Mouse (Mus musculus) right cerebral cortex, adult 18-20 months (tissue): ENCODE results near the gene Dennd1b.

Source experiments
- DNase-seq: peaks from one replicate; pipeline ENCODE4 v3.0.0; 2022; ENCODE audit warnings: mixed read lengths

Gene Dennd1b

GRCm38 (mm10) chr1:138963868-138964458, 728 bp downstream of the Dennd1b start:
- peak; percentile 20 for DNase-seq

- no peak for DNase-seq
These were observed 1.8 kb downstream of the Dennd1b start for GRCm38 (mm10) chr1:138965069-138965468.

DNA sequence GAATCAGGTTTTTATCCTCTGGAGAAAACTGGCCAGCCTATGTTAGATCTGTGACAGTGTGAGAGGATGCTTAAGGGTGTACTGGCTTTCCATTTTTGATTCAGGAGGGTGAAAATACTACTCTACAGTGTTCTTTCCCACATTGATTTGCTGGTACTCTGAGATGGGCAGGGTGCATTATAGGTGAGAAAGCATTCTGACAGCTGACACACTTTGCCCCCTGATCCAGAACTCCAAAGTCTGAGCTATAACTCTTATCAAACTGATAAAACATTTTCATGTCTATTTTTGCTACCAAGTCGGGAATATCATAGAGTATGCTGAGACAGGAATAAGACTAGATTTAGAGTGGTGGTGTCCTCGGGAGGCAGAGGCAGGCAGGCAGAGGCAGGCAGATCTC, 2.3 kb downstream of the Dennd1b start:
- no peak for DNase-seq

DNA sequence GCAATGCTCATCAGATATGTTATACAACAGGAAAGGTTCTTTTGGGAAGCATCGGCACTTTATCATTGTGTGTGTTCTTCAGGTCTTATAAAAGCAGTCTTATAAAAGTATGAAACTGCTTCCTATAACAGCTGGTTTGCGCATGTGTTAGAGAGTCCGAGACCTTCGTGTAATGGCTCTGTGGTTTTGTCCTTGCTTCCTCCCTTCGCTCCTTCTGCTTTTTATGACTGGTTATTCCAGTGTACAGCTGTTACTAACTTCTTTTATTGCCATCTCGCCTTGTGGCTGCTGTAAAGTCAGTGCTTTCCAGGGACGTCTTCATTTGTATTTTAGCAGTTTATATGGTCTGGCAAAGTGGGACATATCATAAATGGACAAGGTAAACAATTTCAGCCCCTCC, 4.2 kb downstream of the Dennd1b start:
- DNase-seq = no peak

DNA sequence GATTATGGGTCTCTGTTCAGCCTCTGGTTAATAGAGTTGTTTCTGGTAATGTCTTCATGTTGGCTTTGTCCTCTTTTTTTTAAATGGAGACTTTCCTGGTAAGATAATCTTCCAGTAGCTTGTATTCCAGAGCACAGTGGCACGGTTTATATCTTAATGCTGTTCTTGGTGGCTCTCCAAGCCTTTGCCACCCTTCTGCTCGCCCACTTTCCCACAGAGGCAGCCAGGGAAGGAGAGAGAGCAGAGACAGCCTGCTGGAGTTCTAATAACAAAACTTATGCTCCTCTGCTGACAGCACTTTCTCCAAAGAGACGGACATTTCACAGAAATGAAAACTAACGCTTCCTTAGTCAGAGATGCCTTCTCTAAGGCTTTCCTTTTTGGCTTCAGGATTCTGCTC, 6.8 kb downstream of the Dennd1b start:
- peak; percentile 69 for DNase-seq

DNA sequence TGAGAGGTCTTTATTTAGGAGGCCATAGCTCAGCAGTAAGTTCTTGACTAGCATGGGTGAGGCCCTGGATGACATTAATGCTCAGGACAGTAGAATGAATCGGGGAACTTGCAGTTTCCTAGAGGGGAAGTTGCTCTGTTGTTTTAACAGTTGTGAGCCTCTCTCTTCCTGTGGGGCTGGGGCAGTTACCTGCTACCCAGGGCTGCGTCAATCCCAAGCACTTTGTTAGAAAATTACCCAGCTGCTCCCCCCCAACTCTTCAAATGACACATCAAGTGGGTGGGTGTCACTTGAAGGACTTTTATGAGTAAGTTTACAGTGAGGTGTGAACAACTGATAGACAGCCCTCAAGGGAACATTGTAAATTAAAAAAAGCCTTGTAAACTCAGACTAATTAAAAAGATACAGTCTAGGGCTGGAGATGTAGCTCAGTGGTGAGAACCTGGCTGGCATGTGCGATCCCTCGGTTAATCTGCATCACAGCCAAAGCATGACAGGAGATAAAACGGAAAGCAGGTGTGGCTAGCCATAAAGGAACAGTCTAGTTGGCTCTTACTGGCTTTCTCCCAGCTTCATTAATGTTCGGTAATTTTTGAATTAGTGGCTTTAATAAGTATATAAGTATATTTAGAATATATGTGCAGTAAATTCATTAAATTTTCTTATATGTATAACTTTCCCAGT, 10.4 kb downstream of the Dennd1b start:
- DNase-seq = no peak

- no peak for DNase-seq
These were observed 11.6 kb downstream of the Dennd1b start for GRCm38 (mm10) chr1:138974836-138975235.

GRCm38 (mm10) chr1:138975945-138976344, 12.7 kb downstream of the Dennd1b start:
- no peak for DNase-seq

GRCm38 (mm10) chr1:138982203-138982602, 19.0 kb downstream of the Dennd1b start:
- no peak for DNase-seq

GRCm38 (mm10) chr1:138982611-138983010, 19.4 kb downstream of the Dennd1b start:
- no peak for DNase-seq

DNA sequence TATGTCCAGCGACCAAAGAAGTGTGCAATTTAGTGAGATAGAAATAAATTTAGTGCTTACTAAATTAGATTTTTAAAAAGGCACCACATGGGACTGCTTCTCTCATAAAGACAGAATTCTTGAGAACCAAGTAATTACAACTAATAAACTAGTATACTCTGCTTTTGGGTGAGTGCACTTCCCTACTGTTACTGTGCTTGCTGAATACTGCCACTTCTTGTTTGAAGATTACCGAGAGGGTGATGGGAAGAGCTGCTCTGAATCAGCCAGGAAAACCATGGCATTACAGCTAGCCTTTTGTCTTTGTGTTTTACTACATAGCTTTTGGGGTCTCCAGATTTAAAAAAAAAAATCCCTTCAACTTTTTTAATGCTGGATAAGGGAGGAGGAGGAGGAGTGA, 19.8 kb downstream of the Dennd1b start:
- no peak for DNase-seq

DNA sequence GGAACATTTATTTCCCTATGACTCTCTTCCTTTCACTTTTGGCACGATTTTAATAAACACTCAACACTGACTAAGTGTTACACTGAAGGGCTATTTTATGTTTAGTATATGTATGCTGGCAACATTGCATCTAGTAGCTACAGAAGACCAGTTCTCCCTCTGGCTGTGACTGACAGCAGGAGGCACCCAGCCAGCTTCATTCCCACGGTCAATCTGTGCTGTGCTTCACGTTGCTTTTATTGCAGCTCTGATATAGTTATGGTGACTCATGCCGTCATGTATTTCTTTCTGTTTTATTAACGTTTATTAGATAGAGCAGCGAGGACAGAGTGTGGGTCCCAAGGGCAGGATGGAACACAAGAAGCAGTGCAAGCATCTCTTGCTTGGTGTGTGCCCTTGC, 20.2 kb downstream of the Dennd1b start:
- DNase-seq = peak; percentile 75

DNA sequence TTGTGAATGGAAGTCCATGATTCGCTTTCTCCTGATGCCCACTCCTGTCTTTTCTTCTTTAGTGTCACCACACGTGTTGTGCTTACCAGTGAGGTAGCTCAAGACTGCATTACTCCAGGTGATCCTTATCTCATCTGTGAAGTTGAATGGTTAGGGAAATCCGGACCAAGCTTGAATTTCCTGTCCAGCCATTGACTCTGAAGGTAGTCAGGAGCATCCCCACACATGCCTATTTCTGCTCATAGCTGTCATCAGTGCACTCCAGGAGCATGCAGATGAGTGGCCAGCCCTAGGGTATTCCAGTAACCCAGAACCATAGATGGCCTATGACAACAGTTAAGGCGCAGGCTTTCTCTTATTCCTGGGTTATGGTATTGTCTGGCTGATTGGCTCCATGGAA, 20.9 kb downstream of the Dennd1b start:
- no peak for DNase-seq

GRCm38 (mm10) chr1:138992384-138993138, 29.3 kb downstream of the Dennd1b start:
- no peak for DNase-seq

DNA sequence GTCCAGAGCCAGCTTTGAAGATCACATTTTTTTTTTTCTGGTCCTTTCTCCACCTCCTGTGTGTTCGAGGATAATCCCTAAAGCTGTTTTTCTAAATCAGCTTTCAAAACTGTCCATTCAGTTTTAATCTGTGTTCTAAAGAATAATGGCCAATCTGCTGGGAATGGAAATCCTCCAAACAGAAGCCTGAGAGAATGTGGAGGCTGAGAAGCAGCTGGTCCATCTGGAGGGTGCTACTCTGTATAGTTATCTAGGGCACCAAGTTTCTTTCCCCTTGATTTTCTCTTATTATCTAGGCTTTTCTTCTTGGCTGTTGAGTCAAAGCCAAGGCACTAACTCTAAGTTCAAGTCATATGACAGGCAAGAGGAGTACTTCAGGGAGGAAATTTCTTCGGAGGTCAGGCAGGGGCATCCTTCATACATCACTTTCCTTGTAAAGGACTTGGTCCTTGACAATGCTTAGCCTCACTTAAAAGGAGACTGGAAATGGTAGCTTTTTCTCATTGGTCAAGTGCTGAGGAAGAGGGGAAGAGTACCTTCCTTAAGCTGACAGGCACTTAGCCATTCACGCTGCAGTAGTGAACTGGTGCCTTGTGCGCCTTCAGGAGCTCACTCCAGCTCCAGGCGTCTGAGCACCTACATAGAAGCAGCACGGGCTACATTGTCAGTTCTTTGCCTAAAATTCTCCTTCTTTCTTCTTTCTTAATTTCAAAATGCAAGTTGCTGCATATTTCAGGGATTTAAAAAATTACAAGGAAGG, 32.6 kb downstream of the Dennd1b start:
- DNase-seq = peak; percentile 75

- DNase-seq = no peak
These were observed 33.4 kb downstream of the Dennd1b start for GRCm38 (mm10) chr1:138996663-138997062.

- DNase-seq = no peak
These were observed 37.6 kb downstream of the Dennd1b start for GRCm38 (mm10) chr1:139000675-139001379.

DNA sequence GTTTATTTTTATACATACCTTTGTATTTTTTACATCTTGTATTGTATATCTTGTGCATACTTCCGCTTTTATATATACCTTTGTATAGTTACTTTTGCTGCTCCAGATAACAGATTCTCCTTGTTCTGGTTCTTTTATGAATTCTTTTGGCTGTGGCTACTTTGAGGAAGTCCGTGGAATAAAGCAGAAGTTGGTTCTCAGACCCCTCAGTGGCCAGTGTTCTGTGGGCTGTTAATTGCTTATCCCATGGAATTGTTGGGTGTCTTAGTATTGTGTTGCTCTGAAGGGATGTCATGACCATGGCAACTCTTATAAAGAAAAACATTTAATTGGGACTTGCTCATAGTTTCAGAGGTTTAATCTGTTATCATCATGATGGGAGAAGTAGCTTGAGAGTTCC, 40.3 kb downstream of the Dennd1b start:
- no peak for DNase-seq

- no peak for DNase-seq
These were observed 42.8 kb downstream of the Dennd1b start for GRCm38 (mm10) chr1:139006000-139006399.

- DNase-seq = no peak
These were observed 44.2 kb downstream of the Dennd1b start for GRCm38 (mm10) chr1:139007475-139007874.

- no peak for DNase-seq
These were observed 52.0 kb downstream of the Dennd1b start for GRCm38 (mm10) chr1:139015118-139015788.

- DNase-seq = no peak
These were observed 58.1 kb downstream of the Dennd1b start for GRCm38 (mm10) chr1:139021298-139021697.
